Mouse (Mus musculus) inflammation-experienced regulatory T-cells, adult 6 months (primary cell): Measurements from ENCODE around the gene En1. TPM values are rescaled to one million over a fixed set of nuclear protein-coding genes. Genes with fewer than 3 reads are reported as not detected.

Experiments
- ATAC-seq: one replicate; pipeline ENCODE4 v1.8.0; 2017
- polyA plus RNA-seq, 3 experiments: library from polyadenylated mRNA; unstranded; fragments of 100-300 nt; shearing (Covaris generic); gene quantifications; one replicate each; pipeline ENCODE4 v1.2.1; 2017

The En1 gene
- polyA plus RNA-seq, 3 experiments from 2014 or later = not detected

DNA sequence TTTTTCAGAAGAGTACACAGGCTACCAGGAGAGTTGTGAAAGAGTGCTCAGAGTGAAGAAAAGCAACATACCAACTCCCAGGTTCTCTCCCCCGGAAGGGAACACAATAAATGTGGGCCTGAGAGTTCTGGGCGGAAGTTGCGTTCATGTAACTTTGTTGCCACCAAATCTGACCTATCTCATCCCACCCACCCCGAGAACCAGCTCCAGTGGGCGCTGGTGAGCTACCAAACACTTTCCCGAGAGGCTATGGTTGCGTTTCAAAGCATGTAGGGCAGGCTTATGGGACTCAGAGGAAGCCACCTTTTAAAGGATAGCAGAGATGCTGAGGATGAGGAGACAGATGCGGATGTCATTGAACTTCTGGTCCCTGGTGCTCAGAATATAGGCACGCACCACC, 26.6 kb downstream of the En1 start:
- no peak for ATAC-seq

DNA sequence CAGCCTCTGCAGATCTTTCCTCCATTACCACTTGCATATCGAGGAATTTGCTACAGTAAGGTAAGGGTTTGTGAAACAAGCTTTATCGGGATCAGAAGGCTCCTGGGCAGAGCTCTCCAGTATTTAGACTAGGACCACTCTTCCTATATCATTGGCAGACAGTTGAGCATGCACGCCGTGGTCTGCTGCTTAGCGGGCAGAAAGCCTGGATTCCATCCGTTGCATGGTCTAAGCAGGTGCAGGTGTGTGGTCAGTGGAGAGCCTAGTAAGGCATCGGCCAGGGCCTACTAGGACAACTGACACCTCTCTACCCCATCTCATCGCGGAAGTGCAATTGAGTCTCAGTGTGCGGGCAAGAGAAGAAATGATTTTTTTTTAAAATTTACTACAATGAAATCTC, 41.2 kb downstream of the En1 start:
- no peak for ATAC-seq

DNA sequence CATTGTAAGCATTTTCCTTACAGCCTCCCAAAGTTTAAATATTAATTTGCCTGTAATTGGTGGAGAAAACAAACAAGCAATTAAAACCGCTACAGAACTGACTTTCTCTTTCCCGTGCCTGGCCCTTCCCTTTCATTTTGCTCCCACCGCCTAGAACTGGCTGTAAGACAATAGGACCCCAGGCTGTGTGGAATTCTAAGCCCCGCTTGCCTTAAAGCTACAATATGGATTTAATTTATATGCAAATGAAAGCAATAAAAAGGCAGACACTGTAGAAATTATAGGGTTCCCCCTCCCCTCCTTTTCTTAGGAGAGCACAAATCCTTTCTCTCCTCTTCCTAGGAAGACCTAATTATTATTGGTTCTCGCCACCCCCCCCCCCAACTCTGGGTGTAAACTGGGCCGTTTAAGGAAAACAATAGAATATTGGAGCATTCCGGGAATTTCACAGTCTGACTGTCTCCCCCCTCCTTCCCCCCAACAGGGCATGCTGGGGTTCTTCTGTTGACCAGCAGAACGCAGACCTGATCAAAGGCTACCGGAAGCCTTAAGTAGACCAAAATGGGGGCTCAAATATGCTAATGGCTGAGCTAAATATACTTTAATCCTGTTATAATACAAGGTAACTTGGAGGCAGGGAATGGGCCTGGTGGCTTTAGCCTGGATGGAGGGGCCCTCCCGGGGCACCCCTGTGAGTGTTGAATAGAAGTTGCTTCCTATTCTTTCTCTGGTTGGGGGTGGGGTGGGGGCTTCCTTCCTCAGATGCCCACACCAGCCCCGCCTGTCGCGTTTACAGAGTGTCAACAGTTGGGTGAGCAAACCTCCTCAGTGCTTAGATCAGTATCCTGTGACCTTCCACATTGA, 41.9 kb downstream of the En1 start:
- ATAC-seq = no peak

DNA sequence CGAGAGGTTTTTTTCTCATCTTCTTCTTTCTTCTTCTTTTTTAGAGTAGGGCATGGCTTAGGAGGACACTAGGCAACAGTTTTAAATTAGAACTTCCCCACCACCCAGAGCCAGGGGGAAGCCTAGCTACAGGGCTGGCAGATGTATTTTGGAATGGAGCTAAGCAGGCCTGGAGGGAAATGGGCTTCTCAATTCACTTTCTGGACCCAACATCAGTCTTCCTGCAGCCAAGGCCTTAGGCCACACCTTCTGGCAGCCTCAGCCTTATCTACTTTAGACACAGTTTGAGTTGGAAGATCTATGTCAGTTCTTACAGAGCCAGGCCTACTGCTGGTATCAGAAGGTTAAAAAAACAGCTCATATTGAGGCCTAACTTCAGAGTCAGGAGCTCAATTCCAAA, 42.5 kb downstream of the En1 start:
- no peak for ATAC-seq

DNA sequence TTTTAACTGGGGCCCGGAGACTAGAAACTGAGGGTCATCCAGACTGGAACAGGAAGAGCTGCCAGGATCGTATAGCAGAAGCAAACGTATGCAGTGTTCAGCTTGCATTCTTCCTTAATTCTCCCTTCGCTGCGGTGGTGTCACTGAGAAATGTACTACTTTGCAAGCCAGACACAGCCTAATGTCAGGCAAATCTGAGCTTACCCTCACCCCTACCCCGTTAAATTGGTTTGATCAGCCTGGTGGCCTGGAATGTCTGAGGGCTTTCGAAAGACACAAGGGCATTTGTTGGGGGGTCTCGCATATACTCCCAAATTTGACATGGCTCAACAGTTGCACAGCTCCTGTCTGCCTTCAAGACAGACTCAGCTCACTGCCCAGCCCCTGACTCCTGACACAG, 47.9 kb downstream of the En1 start:
- no peak for ATAC-seq

DNA sequence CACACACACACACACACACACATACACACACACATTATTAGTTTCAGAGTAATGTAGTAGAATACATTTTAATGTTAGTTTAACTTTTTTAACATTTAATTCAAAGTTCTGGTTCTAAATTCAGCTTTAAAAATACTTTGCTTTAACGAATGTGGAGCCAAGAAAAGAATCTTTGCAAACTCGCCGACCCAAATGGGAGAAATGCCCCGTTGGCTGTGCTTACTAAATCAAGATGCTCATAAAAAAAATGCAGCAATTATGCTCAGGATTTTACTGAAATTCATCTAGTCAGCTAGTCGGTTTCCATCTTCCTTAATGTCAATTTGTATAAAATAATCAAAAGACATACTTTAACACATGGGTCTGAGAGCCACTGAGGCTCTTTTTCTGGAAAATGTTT, 49.8 kb downstream of the En1 start:
- ATAC-seq = no peak

DNA sequence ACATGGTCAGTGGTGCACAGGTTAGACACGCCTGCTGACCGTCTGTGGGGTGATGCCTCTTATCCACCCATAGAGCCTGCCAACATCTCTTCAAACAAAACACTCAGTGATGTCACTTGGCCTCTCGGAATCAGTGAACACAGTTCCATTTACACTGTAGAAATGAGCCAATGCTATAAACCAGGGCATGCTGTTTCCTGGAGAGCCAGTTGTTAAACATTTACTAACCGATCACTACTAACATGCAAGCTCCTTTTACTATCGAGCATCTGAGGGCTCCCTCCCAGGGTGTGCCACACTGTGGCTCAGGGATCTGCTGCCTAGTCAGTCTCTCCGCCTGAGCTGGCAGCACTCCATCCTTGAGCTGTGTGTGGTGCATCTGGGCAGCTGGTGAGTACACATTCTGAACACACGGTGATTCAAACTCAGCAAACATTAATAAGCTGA, 52.8 kb downstream of the En1 start:
- ATAC-seq = no peak

Other genes starting within 250 kb of the En1 start
- under 1 TPM in 1 of 3 experiments, not detected in 2; 0.29 TPM for gene Marco, start 97.4 kb upstream of the En1 start, polyA plus RNA-seq